Mouse (Mus musculus): ENCODE measurements around the gene Gabra4.
A peak's percentile ranks its signal among the peaks of the same experiment; 100 is the strongest.
"Not testable (repeated sequence)": the region's sequence is repeated elsewhere in the genome, so short reads cannot be mapped to it uniquely, and the experiment has no call there.

Gabra4 gene

DNA sequence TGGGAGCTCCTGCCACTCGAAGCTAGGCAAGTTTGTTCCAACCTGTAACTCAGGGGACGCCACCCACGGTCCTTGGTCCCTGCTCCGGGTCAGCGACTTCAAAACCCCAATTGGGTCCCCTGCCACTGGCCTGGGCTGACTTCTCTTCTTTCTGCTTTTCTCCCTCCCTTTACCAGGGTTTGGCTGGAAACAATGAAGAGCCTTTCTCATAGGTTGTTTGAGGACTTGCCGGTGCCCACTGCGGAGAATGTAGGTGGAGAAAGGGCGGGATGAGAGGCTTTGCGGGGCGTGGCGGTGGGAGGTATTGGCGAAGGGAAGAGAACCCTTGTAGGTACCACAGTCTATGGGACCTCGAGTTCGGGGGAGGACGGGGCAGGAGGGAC is at the start of gene Gabra4:
Gene Gabra4 (minus strand): TSS at position 194 of the 383 bp plus-strand sequence.
- DNase-seq (ENCODE audit: low spot score), result peak; percentile 35

DNA sequence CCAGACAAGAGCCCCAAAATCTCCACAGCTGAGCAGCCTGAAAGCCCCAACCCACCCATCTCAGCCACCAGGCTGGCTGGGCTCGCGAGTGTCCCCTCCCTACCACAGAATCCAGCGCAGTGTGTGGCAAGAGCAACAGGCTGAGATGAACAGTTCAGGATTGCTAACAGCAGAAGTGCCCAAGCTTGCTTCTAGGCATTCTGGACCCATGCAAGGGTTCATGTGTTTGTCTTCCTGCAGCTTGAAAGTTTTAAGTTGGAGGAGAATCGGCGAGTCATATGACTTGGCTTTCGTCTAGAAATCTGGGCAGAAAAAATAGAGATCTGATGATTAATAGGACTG is 43.1 kb upstream of the Gabra4 start:
- no peak for DNase-seq (ENCODE audit: low spot score)

DNA sequence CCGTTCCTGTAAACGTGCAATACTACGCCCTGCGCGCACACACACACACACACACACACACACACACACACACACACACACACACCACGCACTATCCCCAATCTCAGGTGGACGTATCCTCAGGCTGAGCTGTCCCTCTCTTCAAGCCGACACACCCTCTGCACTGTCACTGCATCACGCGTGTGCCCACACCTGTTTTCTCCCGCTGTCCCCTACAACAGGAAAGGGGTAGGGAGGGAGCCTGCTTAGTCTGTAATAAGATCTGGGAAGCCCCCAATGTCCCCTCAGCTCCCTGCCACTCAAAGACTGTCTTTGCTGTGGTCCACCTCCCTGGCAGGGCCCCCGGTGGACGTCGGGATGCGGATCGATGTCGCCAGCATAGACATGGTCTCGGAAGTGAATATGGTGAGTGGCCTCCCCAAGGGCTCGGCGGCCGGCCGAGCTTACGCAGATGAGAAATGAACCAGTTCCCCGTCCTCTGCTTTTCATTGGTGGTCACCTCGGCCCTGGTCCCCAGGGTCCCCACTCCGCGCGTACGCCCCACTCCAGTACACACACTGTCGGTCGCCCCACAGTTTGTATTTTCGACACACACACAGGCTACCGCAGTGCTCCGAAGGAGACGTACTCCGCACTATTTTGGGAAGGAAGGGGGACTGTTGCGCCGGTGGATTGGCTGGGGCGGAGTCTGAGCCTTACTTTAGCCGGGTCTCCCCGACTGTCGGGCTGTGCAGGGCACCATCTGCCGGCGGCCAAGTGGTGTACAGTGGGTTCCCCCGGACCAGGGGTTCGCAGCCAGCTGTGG is 42.6 kb upstream of the Gabra4 start:
- peak; percentile 73 for DNase-seq (ENCODE audit: low spot score)

DNA sequence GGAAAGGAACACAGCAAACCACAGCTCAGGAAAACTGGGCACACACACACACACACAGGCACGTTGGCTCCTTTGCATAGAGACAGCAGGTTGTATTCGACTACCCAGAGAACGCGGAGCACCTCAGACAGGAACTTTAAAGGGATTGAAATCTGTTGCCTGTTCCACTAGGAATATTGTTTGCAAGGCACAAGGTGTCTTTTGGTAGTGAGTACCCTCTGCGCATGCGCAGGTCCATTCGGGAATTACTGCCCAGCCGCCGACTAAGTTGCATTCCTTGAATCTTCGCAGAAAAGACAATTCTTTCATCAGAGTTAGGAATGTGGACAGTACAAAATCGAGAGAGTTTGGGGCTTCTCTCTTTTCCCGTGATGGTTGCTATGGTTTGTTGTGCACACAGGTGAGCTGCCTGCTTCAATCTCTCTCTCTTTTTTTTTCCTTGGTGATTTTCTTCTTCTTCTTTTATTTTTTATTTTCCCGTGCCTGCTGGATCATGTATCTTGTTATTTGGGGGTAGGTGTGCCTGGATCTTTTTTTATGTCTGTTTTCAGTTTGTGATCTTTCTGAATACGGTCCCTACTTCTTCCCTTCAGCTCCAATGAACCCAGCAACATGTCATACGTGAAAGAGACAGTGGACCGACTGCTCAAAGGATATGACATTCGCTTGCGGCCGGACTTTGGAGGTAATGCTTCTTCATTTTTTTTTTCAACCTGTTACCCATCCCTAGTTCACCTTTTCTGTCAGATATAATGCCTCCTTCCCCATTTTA is 41.8 kb upstream of the Gabra4 start:
- DNase-seq (ENCODE audit: low spot score), result peak; percentile 77

DNA sequence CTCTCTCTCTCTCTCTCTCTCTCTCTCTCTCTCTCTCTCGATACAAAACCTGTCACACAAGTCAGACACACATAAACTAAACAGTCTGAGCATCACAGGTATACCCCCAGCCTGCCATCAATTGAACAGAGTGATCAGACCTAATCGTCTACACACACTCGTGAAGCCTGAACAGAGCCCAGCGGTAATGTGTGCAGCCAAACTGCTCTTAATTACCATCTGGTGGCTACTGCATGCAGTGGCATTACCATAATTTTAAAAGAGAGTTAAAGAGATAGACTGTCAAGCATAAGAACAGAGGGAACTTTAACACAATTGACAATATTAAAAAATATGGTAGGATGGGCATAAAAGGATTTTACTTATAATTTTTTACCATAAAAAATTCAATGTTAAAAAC is 7.5 kb upstream of the Gabra4 start:
- no peak for DNase-seq (ENCODE audit: low spot score)

DNA sequence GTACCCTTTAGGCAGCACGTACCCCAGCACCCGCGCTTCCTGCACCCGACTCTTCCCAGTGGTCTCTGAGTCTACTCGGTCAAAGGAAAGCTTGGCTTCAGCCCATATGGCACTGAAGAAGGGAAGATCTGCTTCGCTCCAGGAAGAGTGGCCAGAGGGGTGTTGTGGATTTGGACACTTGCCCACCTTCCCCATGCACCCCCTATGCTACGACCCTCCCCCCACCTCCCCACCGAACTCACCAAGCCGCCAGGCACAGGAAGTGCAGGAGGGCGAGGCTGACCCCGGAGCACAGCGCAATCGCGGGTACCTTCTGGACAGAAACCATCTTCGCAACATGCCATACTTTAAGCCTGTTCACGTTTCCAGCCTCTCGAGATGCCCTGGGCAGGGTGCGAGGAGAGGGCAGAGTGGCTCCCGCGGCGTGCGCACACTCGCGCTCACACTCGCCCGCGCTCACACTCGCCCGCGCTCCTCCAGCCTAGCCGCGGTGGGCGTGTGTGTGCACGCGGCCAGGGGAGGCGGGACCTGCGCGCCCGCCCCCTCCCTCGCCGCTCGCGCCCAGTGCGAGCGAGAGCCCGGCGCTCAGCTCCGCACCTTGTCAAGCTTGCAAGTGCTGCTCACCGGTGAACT is 510 bp downstream of the Gabra4 start, which contains the start of gene Gabrb1:
Gene Gabrb1 (plus strand): TSS at position 632 of the 633 bp plus-strand sequence.
- peak; percentile 54 for DNase-seq (ENCODE audit: low spot score)

DNA sequence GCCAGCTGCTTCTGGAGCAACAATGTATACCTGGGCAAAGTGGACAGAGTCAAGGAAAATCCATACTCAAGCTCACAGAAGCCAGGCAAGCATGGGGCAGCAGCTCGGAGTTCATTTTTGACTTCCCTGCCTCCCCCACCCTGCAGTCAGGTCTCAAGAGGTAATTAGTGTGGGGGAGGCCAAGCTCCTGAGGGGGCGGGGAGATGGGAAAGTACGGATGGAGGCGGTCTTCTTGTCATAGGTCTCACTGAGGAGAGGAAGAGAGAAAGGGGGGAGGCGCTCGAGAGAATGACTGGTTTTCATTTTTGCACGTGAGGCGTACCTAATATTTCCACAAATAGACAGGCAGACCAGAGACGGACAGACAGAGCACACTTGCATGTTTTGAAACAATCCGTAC is 1.3 kb downstream of the Gabra4 start:
- DNase-seq (ENCODE audit: low spot score), result peak; percentile 6

DNA sequence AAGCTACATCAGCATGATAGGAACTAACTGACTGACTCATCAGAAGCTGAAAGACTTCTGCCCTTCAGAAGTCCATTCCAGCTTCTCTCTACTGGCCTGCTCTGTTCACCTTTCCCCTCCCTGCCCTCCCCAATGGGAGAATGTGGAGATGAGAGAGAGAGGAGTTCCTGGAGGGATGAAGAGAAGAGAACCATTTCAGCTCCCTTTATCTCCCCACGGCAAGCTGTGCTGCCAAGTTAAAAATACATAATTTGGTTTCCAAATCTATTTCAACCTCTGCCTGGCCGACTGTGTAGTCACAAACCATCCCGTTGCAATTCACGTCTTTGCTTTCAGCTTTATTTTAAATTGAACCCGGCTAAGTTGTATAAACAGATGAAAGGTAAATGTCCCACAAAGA is 4.1 kb downstream of the Gabra4 start:
- DNase-seq (ENCODE audit: low spot score), result no peak

DNA sequence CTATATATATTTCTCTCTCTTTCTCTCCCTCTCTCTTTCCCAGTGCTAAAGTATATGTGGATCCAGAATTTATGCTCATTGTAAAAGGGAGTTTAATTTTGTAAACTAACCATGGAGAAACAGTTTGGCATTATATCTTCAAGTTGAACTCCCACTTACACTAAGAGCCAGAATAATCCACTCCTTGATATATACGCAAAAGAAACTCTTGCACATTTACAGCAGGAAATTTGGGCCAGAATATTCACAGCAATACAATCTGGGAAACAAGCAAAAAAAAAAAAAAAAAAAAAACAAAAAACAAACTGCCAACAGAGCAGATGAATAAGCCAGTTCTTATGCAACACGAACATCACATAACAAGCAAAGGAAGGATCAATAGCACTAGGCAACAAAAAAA is 10.0 kb downstream of the Gabra4 start:
- DNase-seq (ENCODE audit: low spot score), result no peak

DNA sequence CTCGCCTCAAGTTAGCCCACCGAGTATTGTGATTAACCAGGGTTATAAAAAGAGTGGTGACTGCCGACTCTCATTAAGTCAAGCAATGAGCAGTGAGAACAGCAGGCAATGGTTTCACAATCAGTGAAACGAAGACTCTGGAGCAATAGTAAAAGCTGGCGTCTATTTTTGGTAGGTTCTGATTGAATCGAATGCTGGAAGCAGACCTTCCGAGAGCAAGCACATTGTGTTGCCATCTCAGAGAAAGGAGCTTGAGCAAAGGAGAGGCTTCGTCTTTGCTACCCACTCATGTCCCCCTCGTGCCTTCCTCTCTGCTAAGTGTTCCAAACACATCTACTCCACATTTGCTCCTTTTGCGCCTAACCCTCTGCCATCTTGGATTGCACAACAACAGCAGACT is 18.3 kb downstream of the Gabra4 start:
- no peak for DNase-seq (ENCODE audit: low spot score)

DNA sequence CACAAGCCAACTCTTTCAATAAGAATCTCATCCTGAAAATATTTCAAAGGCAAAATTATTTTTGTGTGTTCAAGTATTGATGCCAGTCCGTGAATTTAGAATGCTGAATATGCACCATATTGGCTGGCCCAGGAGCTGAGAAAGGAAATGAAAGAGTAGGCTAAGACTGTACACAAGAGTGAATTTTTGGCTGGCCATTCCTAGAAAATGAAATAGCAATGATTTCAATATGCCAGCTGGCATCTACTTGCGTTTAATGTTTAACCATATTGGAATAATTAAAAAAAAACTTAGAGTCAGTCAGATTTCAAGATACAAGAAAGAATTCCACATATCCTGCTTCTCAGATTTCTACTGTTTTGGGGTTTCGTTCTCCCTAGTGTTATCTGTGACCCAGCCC is 30.3 kb downstream of the Gabra4 start:
- no peak for DNase-seq (ENCODE audit: low spot score)

DNA sequence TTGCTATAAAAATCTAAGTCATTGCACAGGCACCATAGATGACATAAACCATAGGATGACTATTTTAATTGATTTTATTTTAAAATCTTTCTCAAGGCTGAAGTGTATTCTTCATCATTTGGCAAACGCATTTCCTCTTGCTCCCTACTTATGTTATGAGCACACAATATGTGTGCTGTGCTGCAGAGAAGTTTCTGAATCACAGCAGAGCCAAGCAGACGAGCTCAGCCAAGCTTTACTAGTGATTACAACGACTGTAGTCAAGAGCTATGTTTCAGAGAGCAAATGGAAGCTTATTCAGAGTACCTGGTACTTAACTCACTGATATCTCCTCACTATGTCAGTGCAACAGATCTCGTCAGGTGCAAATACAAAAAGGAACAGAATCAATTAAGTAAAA is 41.4 kb downstream of the Gabra4 start:
- no peak for DNase-seq (ENCODE audit: low spot score)

DNA sequence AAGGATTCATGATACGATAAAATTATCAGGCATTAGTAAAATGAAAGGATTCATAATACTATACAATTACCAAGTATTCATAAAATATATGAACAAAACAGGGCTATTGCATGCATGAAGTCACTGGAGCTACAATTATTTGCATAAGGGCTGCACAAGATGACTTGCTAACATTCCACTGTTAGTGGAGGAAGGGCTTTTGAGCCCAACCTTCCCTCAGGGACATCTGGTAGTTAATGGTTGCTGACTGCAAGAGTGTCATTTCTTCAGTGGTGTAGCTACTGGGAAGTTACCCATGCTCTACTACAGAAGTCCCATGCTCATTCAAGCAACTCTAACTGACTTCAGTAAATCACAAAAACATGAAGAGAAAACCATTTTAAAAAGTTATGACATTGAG is 43.8 kb downstream of the Gabra4 start:
- DNase-seq (ENCODE audit: low spot score), result no peak

DNA sequence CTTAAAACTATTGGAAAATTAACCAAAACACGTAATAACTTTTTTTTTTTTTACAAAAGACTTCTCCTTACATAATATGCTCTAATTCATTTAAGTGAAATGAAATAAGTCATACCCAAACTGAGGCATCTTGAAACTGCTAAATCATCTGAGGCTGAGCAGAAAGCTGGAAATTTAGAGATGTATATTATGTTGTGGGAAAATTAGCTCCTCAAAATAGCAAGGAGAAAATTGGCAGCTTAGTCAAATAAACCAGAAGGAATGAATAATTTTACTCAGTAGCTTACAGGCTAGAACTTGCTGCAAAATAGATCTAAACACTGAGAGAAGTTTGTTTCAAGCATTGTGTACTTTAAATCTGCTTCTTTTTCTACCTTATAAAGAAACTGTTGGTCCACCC is 49.4 kb downstream of the Gabra4 start:
- no peak for DNase-seq (ENCODE audit: low spot score)

DNA sequence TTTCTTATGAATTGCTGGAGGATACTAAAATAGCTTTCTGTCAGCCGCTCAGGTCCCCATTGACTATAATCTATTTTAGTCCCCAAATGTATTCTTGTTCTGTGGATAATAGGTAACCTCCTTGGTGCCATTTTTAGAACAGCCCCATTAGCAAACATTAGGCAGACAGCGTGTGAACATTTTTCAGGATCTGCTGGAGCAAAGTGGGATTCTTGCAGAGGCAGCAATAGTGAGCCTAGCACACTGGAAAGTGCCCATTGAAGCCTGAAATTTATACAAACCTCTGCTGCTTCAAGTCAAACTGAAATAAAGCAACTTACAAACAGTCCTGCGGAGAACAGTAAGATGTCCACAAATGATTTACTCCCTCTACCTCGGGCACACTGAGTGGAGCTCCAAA is 51.2 kb downstream of the Gabra4 start:
- peak; percentile 6 for DNase-seq (ENCODE audit: low spot score)

DNA sequence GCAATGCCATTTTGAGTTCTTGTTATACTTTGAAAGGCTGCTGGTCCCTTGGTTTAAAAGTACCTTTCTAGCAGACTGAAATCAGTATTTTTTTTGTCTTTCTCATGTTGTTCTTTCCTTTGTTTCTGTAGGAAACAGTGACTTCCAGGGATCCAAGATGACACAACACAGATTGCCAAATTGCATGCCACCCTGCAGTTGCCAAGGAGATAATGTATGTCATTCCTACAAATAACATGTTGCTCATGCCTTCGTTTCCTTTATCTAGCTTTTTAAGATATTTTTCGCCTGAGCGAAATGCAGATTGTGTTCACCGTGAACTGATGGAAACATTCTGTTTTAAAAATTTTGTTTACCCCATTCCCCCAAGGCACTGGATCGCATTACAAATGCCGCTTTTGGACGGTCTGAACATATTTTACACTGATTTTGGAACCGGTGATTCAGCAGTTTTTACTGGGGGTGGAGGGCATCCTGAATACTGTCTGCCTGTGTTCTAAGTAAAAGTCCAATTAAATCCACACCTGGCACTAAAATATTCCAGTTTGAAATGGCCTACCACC is 53.9 kb downstream of the Gabra4 start:
- DNase-seq (ENCODE audit: low spot score), result no peak

DNA sequence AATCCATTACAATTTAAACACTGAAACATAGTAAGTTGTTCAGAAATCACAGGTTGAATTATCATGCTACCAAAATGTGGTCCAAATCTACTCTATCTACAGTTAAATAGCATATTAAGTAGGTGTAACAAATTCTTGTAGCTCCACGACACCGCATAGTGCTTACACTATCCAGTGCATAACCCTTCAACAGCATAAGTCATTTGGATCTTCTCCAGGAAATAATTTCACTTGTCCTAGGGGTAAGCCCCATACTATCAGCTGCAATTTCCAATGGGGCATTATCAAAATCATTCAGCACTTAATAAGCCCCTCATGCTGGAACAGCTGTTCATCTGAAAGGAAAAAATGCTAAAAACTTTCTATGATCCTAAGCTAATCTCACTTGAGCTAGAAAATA is 62.8 kb downstream of the Gabra4 start:
- no peak for DNase-seq (ENCODE audit: low spot score)

DNA sequence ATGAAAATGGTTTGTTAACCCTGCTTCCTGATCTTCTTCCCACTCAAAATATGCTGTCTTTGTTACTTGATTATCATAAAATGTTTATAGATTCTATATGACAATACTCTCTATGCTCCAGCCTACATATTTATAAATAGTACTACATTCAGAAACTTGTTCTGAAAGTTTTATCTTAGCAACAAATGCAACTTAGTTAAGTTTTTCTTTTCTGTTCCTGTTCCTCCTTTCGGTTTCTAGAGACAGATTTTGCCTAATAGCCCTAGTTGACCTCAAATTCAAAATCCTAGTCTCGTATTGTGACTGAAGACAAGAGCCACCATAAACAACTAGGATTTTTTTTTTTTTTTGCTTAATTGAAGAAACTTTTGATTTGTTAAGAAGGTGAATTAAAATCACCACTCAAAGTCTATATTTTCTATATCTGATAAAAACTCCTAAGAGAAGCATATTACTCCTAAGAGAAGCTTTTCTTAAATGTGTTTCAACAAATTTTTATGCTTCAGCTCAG is 64.3 kb downstream of the Gabra4 start:
- DNase-seq (ENCODE audit: low spot score), result no peak

DNA sequence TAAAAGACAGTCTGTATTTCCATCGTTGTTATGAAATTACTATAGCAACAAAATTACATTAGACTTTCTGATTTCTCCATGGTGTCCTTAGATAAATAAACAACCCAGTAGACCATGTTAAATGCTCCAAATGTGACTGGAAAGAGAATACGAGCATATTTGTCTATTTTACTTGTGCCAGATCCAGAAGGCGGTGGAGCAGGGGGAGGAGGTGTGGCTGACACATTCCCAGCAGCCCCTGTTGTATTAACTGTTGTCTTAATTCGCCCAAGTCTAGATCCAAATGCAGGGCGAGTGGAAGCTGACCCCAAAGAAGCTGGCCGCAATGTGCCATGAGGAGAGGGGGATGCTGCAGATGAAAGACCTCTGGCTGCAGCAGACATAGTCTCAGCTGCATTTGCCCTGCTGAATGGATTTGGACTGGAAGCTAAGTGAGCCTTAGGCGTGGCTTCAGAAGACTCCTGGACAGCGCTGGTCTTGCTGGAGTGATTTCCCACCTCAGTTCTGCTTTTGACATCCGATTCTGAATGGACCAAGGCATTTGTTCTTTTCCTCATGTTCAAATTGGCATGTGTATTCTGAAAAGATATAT is 86.4 kb downstream of the Gabra4 start:
- DNase-seq (ENCODE audit: low spot score), result no peak

DNA sequence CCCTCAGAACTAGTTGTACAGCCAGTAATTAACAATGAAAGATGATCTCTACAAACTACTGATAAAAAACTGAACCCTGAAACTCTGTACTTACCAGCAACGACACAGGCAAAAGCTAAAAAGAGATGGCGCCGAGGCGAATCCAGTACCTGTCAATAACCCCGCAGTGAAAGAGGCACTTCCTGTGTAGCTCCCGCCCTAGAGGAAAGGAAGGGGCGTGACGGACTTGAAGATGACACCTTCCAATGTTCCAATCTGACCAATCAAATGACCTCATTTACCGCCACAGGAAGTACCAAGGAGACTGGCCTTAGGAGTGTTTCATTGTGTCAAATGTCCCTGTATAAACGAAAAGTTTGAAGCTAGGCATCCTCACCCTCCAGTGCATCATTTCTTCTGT is 110.0 kb downstream of the Gabra4 start, which contains the start of gene Cox7b2:
Gene Cox7b2 (minus strand): TSS at position 127 of the 400 bp plus-strand sequence.
- no peak for DNase-seq (ENCODE audit: low spot score)

DNA sequence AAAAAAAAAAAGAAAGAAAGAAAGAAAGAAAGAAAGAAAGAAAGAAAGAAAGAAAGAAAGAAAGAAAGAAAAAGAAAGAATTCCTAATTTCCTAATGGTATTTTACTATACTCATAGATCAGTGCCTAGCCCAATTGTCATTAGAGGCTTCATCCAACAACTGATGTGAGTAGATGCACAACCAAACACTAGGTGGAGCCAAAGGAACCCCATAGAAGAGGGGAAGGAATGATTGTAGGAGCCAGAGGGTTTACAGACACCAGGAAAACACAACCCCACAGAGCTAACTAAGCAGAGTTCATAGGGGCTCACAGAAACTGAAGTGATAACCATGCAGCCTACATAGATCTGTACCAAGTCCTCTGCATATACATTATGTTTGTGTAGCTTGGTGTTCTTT is 112.6 kb downstream of the Gabra4 start:
- peak; percentile 41 for DNase-seq (ENCODE audit: low spot score)

DNA sequence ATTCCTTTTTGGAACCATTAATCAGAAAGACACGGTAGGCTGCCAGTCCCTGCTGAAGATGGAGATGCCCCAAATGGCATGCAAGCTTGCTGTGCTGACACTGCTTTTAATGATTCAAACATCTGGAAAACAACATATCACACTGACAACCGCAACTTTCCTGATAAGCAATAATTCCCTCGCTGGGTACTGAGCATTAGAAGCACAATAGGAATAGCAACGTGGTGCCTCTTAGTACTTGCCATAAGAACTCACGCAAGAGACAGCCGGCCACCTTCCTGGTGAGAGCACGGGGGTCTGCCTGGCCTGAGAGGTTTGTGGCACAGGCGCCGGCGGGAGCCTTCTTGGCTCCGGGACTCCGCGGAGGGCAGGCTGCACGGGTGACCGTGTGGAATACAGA is 132.6 kb downstream of the Gabra4 start:
- DNase-seq (ENCODE audit: low spot score), result not testable (repeated sequence)

Data from retina, embryonic 14.5 days (tissue).